Mouse (Mus musculus): ENCODE results near the gene Slc5a5.

GRCm38 (mm10) chr8:70856541-70857197 is 35.9 kb downstream of the Slc5a5 start:
- no peak for TF ChIP-seq CTCF (IDR thresholded peaks at IDR 0.05; ENCODE audit: extremely low read depth, insufficient read depth, low read length)
- TF ChIP-seq POLR2A (IDR thresholded peaks at IDR 0.05; ENCODE audit: extremely low read depth, insufficient read depth, low read length) = 0 out of 2 replicates have a peak, but pooled peaks have one; percentile 29

Data from cortical plate, adult 2 months (tissue).